Mouse (Mus musculus): Measurements from ENCODE around the gene Lsm7. TPM values are rescaled to one million over a fixed set of nuclear protein-coding genes. Genes with fewer than 3 reads are reported as not detected.
A peak's percentile ranks its signal among the peaks of the same experiment; 100 is the strongest.
"Not testable (repeated sequence)": the region's sequence is repeated elsewhere in the genome, so short reads cannot be mapped to it uniquely, and the experiment has no call there.

Gene Lsm7
- polyA plus RNA-seq, 1 experiment from 2014 or later = 310 TPM

- no peak overlapping the region for H3K9ac ChIP-seq
- peak overlapping the region; percentile 0; the same call in 1 of the 2 replicates for H3K4me3 ChIP-seq
- H3K27ac ChIP-seq = no peak overlapping the region
- no peaks in the 10 kb centered on the region for H3K9me3 ChIP-seq
- peaks cover 18% of the 10 kb centered on the region for H3K36me3 ChIP-seq
- H3K4me1 ChIP-seq = peaks cover 37% of the 10 kb centered on the region
- H3K4me2 ChIP-seq (replicated peaks) = 0 out of 2 replicates have a peak overlapping the region, but pooled peaks have one; percentile 4
- peaks cover 24% of the 10 kb centered on the region for H3K27me3 ChIP-seq
- ATAC-seq (ENCODE audit: low FRiP score, low read depth) = no peak
- WGBS = 71% methylated on average over 1 of the region's 1 CpGs
Observed at GRCm38 (mm10) chr10:80829359-80830278, 25.4 kb downstream of the Lsm7 start.

- Histone ChIP-seq H3K27me3 (peaks cover 13% of the 10 kb centered on the region), H3K4me2 (replicated peaks) (peak overlapping the region; percentile 100), H3K4me1 (peaks cover 37% of the 10 kb centered on the region), H3K9ac (peak overlapping the region; percentile 90; the same call in 1 of the 2 replicates), H3K36me3 (peaks cover 18% of the 10 kb centered on the region), H3K4me3 (peak overlapping the region; percentile 82)
- 83% methylated on average over 9 of the region's 9 CpGs for WGBS
- H3K27ac ChIP-seq; ATAC-seq (ENCODE audit: low FRiP score, low read depth); H3K9me3 ChIP-seq: not testable (repeated sequence)
Observed at GRCm38 (mm10) chr10:80828587-80828986, 26.4 kb downstream of the Lsm7 start.

- Histone ChIP-seq H3K36me3 (peaks cover 18% of the 10 kb centered on the region), H3K4me2 (replicated peaks) (peak overlapping the region; percentile 100), H3K9me3 (no peaks in the 10 kb centered on the region), H3K27me3 (peaks cover 7% of the 10 kb centered on the region), H3K4me3 (peak overlapping the region; percentile 82), H3K27ac (no peak overlapping the region), H3K4me1 (peaks cover 37% of the 10 kb centered on the region), H3K9ac (peak overlapping the region; percentile 90)
- 72% methylated on average over 10 of the region's 10 CpGs for WGBS
- ATAC-seq (ENCODE audit: low FRiP score, low read depth) = no peak
Observed at GRCm38 (mm10) chr10:80827870-80828420, 27.1 kb downstream of the Lsm7 start.

- peak overlapping the region; percentile 87; the same call in 1 of the 2 replicates for H3K27ac ChIP-seq
- ATAC-seq (ENCODE audit: low FRiP score, low read depth) = no peak
- H3K36me3 ChIP-seq = peaks cover 18% of the 10 kb centered on the region
- H3K9ac ChIP-seq = peak overlapping the region; percentile 90
- peak overlapping the region; percentile 82 for H3K4me3 ChIP-seq
- H3K9me3 ChIP-seq = no peaks in the 10 kb centered on the region
- peaks cover 37% of the 10 kb centered on the region for H3K4me1 ChIP-seq
- peak overlapping the region; percentile 100 for H3K4me2 ChIP-seq (replicated peaks)
- WGBS = 8% methylated on average over 29 of the region's 29 CpGs
- H3K27me3 ChIP-seq = peaks cover under 1% of the 10 kb centered on the region; the same call in 1 of the 2 replicates
Observed at GRCm38 (mm10) chr10:80827063-80827869, 27.7 kb downstream of the Lsm7 start.

- peak within 1 kb of the TSS; percentile 87 for H3K27ac ChIP-seq
- H3K9me3 ChIP-seq = no peaks in the 10 kb centered on the region
- ATAC-seq (ENCODE audit: low FRiP score, low read depth) = peak; percentile 98
- peak within 1 kb of the TSS; percentile 100 for H3K4me2 ChIP-seq (replicated peaks)
- under 1% methylated on average over 80 of the region's 82 CpGs for whole genome bisulfite sequencing
- peaks cover 18% of the 10 kb centered on the region for H3K36me3 ChIP-seq
- no peaks in the 10 kb centered on the region for H3K27me3 ChIP-seq
- H3K4me3 ChIP-seq = peak within 1 kb of the TSS; percentile 82
- H3K9ac ChIP-seq = peak within 1 kb of the TSS; percentile 90
- H3K4me1 ChIP-seq = peaks cover 37% of the 10 kb centered on the region
Observed at GRCm38 (mm10) chr10:80826151-80827062, 28.6 kb downstream of the Lsm7 start, which contains the start of gene Oaz1. TSS of gene Oaz1 (plus strand) at chr10:80826656.

- Histone ChIP-seq H3K9ac (no peak overlapping the region), H3K4me3 (no peak overlapping the region), H3K27ac (no peak overlapping the region), H3K9me3 (no peaks in the 10 kb centered on the region), H3K4me2 (replicated peaks) (no peak overlapping the region), H3K36me3 (peaks cover 8% of the 10 kb centered on the region), H3K4me1 (peaks cover 22% of the 10 kb centered on the region), H3K27me3 (no peaks in the 10 kb centered on the region)
- no peak for ATAC-seq (ENCODE audit: low FRiP score, low read depth)
- 81% methylated on average over 2 of the region's 2 CpGs for WGBS
Observed at GRCm38 (mm10) chr10:80824827-80825226, 30.2 kb downstream of the Lsm7 start.

- Histone ChIP-seq H3K4me1 (peaks cover 14% of the 10 kb centered on the region), H3K27ac (no peak overlapping the region), H3K4me2 (replicated peaks) (no peak overlapping the region), H3K4me3 (no peak overlapping the region), H3K27me3 (no peaks in the 10 kb centered on the region), H3K9ac (0 out of 2 replicates have a peak overlapping the region, but pooled peaks have one; percentile 13), H3K9me3 (no peaks in the 10 kb centered on the region), H3K36me3 (peaks cover under 1% of the 10 kb centered on the region)
- whole genome bisulfite sequencing = 66% methylated on average over 8 of the region's 8 CpGs
- no peak for ATAC-seq (ENCODE audit: low FRiP score, low read depth)
Observed at GRCm38 (mm10) chr10:80823847-80824643, 31.0 kb downstream of the Lsm7 start.

GRCm38 (mm10) chr10:80823316-80823715 lies 31.7 kb downstream of the Lsm7 start:
- H3K36me3 ChIP-seq = no peaks in the 10 kb centered on the region; the same call in 1 of the 2 replicates
- H3K4me2 ChIP-seq (replicated peaks) = no peak overlapping the region
- H3K27ac ChIP-seq = no peak overlapping the region
- H3K4me1 ChIP-seq = peaks cover 9% of the 10 kb centered on the region
- H3K4me3 ChIP-seq = no peak overlapping the region
- ATAC-seq (ENCODE audit: low FRiP score, low read depth) = no peak
- no peak overlapping the region for H3K9ac ChIP-seq
- 90% methylated on average over 1 of the region's 1 CpGs for WGBS
- H3K27me3 ChIP-seq = no peaks in the 10 kb centered on the region
- H3K9me3 ChIP-seq = no peaks in the 10 kb centered on the region

GRCm38 (mm10) chr10:80822528-80822927 lies 32.5 kb downstream of the Lsm7 start:
- no peak for ATAC-seq (ENCODE audit: low FRiP score, low read depth)
- no peak overlapping the region for H3K4me3 ChIP-seq
- no peaks in the 10 kb centered on the region for H3K36me3 ChIP-seq
- no peaks in the 10 kb centered on the region for H3K27me3 ChIP-seq
- H3K4me2 ChIP-seq (replicated peaks) = no peak overlapping the region
- WGBS = 91% methylated on average over 5 of the region's 5 CpGs
- H3K27ac ChIP-seq = no peak overlapping the region
- H3K9me3 ChIP-seq = no peaks in the 10 kb centered on the region
- peaks cover 1% of the 10 kb centered on the region for H3K4me1 ChIP-seq
- H3K9ac ChIP-seq = no peak overlapping the region

- H3K27ac ChIP-seq = no peak overlapping the region
- H3K4me2 ChIP-seq (replicated peaks) = no peak overlapping the region
- H3K9ac ChIP-seq = no peak overlapping the region
- no peak for ATAC-seq (ENCODE audit: low FRiP score, low read depth)
- H3K4me3 ChIP-seq = no peak overlapping the region
- no peaks in the 10 kb centered on the region for H3K9me3 ChIP-seq
- 50% methylated on average over 2 of the region's 2 CpGs for WGBS
- no peaks in the 10 kb centered on the region for H3K4me1 ChIP-seq
- H3K36me3 ChIP-seq = no peaks in the 10 kb centered on the region
- no peaks in the 10 kb centered on the region for H3K27me3 ChIP-seq
Observed at GRCm38 (mm10) chr10:80821991-80822390, 33.0 kb downstream of the Lsm7 start.

All from limb, embryonic 13.5 days (tissue).